Mouse (Mus musculus) forebrain, embryonic 16.5 days (tissue): ENCODE measurements around the gene Gm13275. TPM values are rescaled to one million over a fixed set of nuclear protein-coding genes. Genes with fewer than 3 reads are reported as not detected.
"Not testable (repeated sequence)": the region's sequence is repeated elsewhere in the genome, so short reads cannot be mapped to it uniquely, and the experiment has no call there.

Experiments
- ATAC-seq: fragments of 200-750 bp; cut with Nextera tagmentation; 2 replicates; pipeline ENCODE4 v1.8.0; 2017; ENCODE audit warnings: mild to moderate bottlenecking, moderate library complexity
- H3K27ac ChIP-seq: fragments of 300-500 bp; sonication (generic); 2 replicates; pipeline ENCODE4 v1.5.1; 2014; ENCODE audit warnings: low read length, control low read depth
- H3K27me3 ChIP-seq: fragments of 300-500 bp; sonication (generic); replicated peaks from 2 replicates; pipeline ENCODE4 v1.6.1; 2014; ENCODE audit warnings: low read length; ENCODE audit not compliant: control insufficient read depth, insufficient read depth
- H3K36me3 ChIP-seq: fragments of 300-500 bp; sonication (generic); 2 replicates; pipeline ENCODE4 v1.6.1; 2014; ENCODE audit not compliant: control insufficient read depth, insufficient read depth
- H3K4me1 ChIP-seq: fragments of 300-500 bp; sonication (generic); replicated peaks from 2 replicates; pipeline ENCODE4 v1.6.1; 2014; ENCODE audit warnings: low read length; ENCODE audit not compliant: control insufficient read depth, insufficient read depth
- H3K4me2 ChIP-seq: fragments of 300-500 bp; sonication (generic); 2 replicates; pipeline ENCODE4 v1.6.1; 2014; ENCODE audit warnings: mild to moderate bottlenecking, low read length, control low read depth
- H3K4me3 ChIP-seq: fragments of 300-500 bp; sonication (generic); replicated peaks from 2 replicates; pipeline ENCODE4 v1.5.1; 2014; ENCODE audit warnings: mild to moderate bottlenecking, low read length, control low read depth
- H3K9ac ChIP-seq: fragments of 300-500 bp; sonication (generic); replicated peaks from 2 replicates; pipeline ENCODE4 v1.6.1; 2014; ENCODE audit warnings: low read depth, low read length, control low read depth
- H3K9me3 ChIP-seq: fragments of 300-500 bp; sonication (generic); 2 replicates; pipeline ENCODE4 v1.6.1; 2016; ENCODE audit warnings: low read length; ENCODE audit not compliant: control insufficient read depth
- WGBS: fragments of 180-500 bp; shearing (Covaris S2); extraction: QIAGEN DNeasy Blood & Tissue Kit; methylation state at CpG from one replicate; pipeline ENCODE4 v1.1.7; 2014; 5-methylcytosine and 5-hydroxymethylcytosine counted together
- polyA plus RNA-seq: library from polyadenylated mRNA; unstranded; fragments of >200 nt; fragmentation: Nextera tagmentation; extraction: Ambion mirVana; gene quantifications from 2 replicates; pipeline ENCODE4 v1.2.1, GENCODE M21; 2015

The Gm13275 gene
- polyA plus RNA-seq, 1 experiment from 2014 or later: not detected

GRCm38 (mm10) chr4:88822995-88823394, 28.7 kb downstream of the Gm13275 start:
- no peak for ATAC-seq
- no peaks in the 10 kb centered on the region for H3K9me3 ChIP-seq
- H3K36me3 ChIP-seq: no peaks in the 10 kb centered on the region
- no peak overlapping the region for H3K9ac ChIP-seq
- H3K27ac ChIP-seq: no peak overlapping the region
- H3K4me3 ChIP-seq: no peak overlapping the region
- H3K27me3 ChIP-seq: no peaks in the 10 kb centered on the region
- WGBS: 23% methylated on average over 4 of the region's 4 CpGs
- no peaks in the 10 kb centered on the region for H3K4me1 ChIP-seq
- no peak overlapping the region for H3K4me2 ChIP-seq

GRCm38 (mm10) chr4:88827116-88827515, 32.8 kb downstream of the Gm13275 start, which contains the start of gene Ifna6:
Ifna6 (plus strand) TSS chr4:88827416.
- not testable (repeated sequence) for ATAC-seq, H3K4me1 ChIP-seq

GRCm38 (mm10) chr4:88830523-88830922, 36.2 kb downstream of the Gm13275 start:
- 29% methylated on average over 4 of the region's 4 CpGs for WGBS
- no peaks in the 10 kb centered on the region for H3K36me3 ChIP-seq
- no peak overlapping the region for H3K9ac ChIP-seq
- H3K27ac ChIP-seq: no peak overlapping the region
- no peaks in the 10 kb centered on the region for H3K9me3 ChIP-seq
- H3K27me3 ChIP-seq: no peaks in the 10 kb centered on the region
- H3K4me3 ChIP-seq: no peak overlapping the region
- no peak overlapping the region for H3K4me2 ChIP-seq
- H3K4me1 ChIP-seq: no peaks in the 10 kb centered on the region
- no peak for ATAC-seq

More at GRCm38 (mm10) chr4:88827116-88827515, 32.8 kb downstream of the Gm13275 start, which contains the start of gene Ifna6:
- not testable (repeated sequence) for H3K27me3 ChIP-seq, H3K4me3 ChIP-seq, H3K27ac ChIP-seq, H3K36me3 ChIP-seq, H3K9me3 ChIP-seq, H3K9ac ChIP-seq, H3K4me2 ChIP-seq

- not testable (repeated sequence) for ATAC-seq
Observed at GRCm38 (mm10) chr4:88835225-88835624, 40.9 kb downstream of the Gm13275 start, which contains the start of gene Ifna5. Ifna5 (plus strand) TSS chr4:88835525.

GRCm38 (mm10) chr4:88838828-88839227, 44.5 kb downstream of the Gm13275 start:
- 44% methylated on average over 3 of the region's 3 CpGs for WGBS
- no peaks in the 10 kb centered on the region for H3K27me3 ChIP-seq
- no peak for ATAC-seq

More at GRCm38 (mm10) chr4:88835225-88835624, 40.9 kb downstream of the Gm13275 start, which contains the start of gene Ifna5:
- not testable (repeated sequence) for H3K27ac ChIP-seq, H3K4me1 ChIP-seq, H3K9ac ChIP-seq, H3K36me3 ChIP-seq, H3K4me3 ChIP-seq, H3K9me3 ChIP-seq, H3K27me3 ChIP-seq, H3K4me2 ChIP-seq
- 78% methylated on average over 1 of the region's 1 CpGs for WGBS

GRCm38 (mm10) chr4:88840058-88840457, 45.8 kb downstream of the Gm13275 start:
- 68% methylated on average over 3 of the region's 3 CpGs for WGBS
- H3K36me3 ChIP-seq: no peaks in the 10 kb centered on the region
- no peaks in the 10 kb centered on the region for H3K9me3 ChIP-seq
- no peak overlapping the region for H3K4me3 ChIP-seq
- no peak overlapping the region for H3K9ac ChIP-seq
- no peak for ATAC-seq
- no peak overlapping the region for H3K27ac ChIP-seq
- H3K4me2 ChIP-seq: no peak overlapping the region
- H3K4me1 ChIP-seq: no peaks in the 10 kb centered on the region
- no peaks in the 10 kb centered on the region for H3K27me3 ChIP-seq

More at GRCm38 (mm10) chr4:88838828-88839227, 44.5 kb downstream of the Gm13275 start:
- Histone ChIP-seq H3K4me2 (no peak overlapping the region), H3K9ac (no peak overlapping the region), H3K27ac (no peak overlapping the region), H3K4me1 (no peaks in the 10 kb centered on the region), H3K9me3 (no peaks in the 10 kb centered on the region), H3K4me3 (no peak overlapping the region), H3K36me3 (no peaks in the 10 kb centered on the region)

GRCm38 (mm10) chr4:88841438-88841911, 47.2 kb downstream of the Gm13275 start, which contains the start of gene Ifna4:
Ifna4 (plus strand) TSS chr4:88841861.
- no peaks in the 10 kb centered on the region for H3K9me3 ChIP-seq
- H3K36me3 ChIP-seq: no peaks in the 10 kb centered on the region
- no peak for ATAC-seq
- H3K27me3 ChIP-seq: no peaks in the 10 kb centered on the region
- no peak within 1 kb of the TSS for H3K4me2 ChIP-seq
- H3K9ac ChIP-seq: no peak within 1 kb of the TSS
- no peak within 1 kb of the TSS for H3K4me3 ChIP-seq
- 29% methylated on average over 2 of the region's 2 CpGs for WGBS
- H3K27ac ChIP-seq: no peak within 1 kb of the TSS
- H3K4me1 ChIP-seq: no peaks in the 10 kb centered on the region

Other genes with a start within 250 kb of the Gm13275 start
- gene Ifna15, start 236.2 kb upstream of the Gm13275 start, polyA plus RNA-seq: not detected in 2 replicates
- gene Ifna14, start 222.7 kb upstream of the Gm13275 start, polyA plus RNA-seq: not detected in 2 replicates
- gene Ifna9, start 202.1 kb upstream of the Gm13275 start, polyA plus RNA-seq: not detected in 2 replicates
- not detected in 2 replicates for gene Ifna12, start 191.1 kb upstream of the Gm13275 start, polyA plus RNA-seq
- gene C87499, start 160.1 kb upstream of the Gm13275 start, polyA plus RNA-seq: not detected in 2 replicates
- gene Ifna13, start 150.0 kb upstream of the Gm13275 start, polyA plus RNA-seq: not detected in 2 replicates
- gene Ifna16, start 117.6 kb upstream of the Gm13275 start, polyA plus RNA-seq: not detected in 2 replicates
- gene Ifna2, start 110.6 kb upstream of the Gm13275 start, polyA plus RNA-seq: not detected in 2 replicates
- not detected in 2 replicates for gene Ifnab, start 103.1 kb upstream of the Gm13275 start, polyA plus RNA-seq
- 1.2 and 1.4 TPM in 2 replicates for gene Gm26566, start 72.7 kb upstream of the Gm13275 start, polyA plus RNA-seq
- gene Klhl9, start 72.0 kb upstream of the Gm13275 start, polyA plus RNA-seq: 122 and 135 TPM in 2 replicates
- not detected in 2 replicates for gene Gm13271, start 39.6 kb upstream of the Gm13275 start, polyA plus RNA-seq
- gene Gm13283, start 34.4 kb upstream of the Gm13275 start, polyA plus RNA-seq: 0.16 TPM in 1 of 2 replicates, not detected in the other
- gene Gm13290, start 20.7 kb upstream of the Gm13275 start, polyA plus RNA-seq: 0.46 TPM in 1 of 2 replicates, not detected in the other
- gene Gm13289, start 17.6 kb upstream of the Gm13275 start, polyA plus RNA-seq: not detected in 2 replicates
- gene Gm13272, start 14.6 kb upstream of the Gm13275 start, polyA plus RNA-seq: not detected in 2 replicates
- gene Ifnz, start 12.4 kb upstream of the Gm13275 start, polyA plus RNA-seq: not detected in 2 replicates
- not detected in 2 replicates for gene Gm13276, start 8.8 kb upstream of the Gm13275 start, polyA plus RNA-seq
- not detected in 2 replicates for gene Gm13277, start 5.9 kb upstream of the Gm13275 start, polyA plus RNA-seq
- gene Gm13278, start 2.9 kb upstream of the Gm13275 start, polyA plus RNA-seq: not detected in 2 replicates
- not detected in 2 replicates for gene Gm13279, start 2.9 kb downstream of the Gm13275 start, polyA plus RNA-seq
- gene Gm13285, start 5.2 kb downstream of the Gm13275 start, polyA plus RNA-seq: not detected in 2 replicates
- gene Gm13287, start 8.8 kb downstream of the Gm13275 start, polyA plus RNA-seq: not detected in 2 replicates
- not detected in 2 replicates for gene Gm13288, start 11.0 kb downstream of the Gm13275 start, polyA plus RNA-seq
- not detected in 2 replicates for gene Ifna7, start 21.7 kb downstream of the Gm13275 start, polyA plus RNA-seq
- gene Ifna11, start 25.5 kb downstream of the Gm13275 start, polyA plus RNA-seq: not detected in 2 replicates
- gene Ifna6, start 32.9 kb downstream of the Gm13275 start, polyA plus RNA-seq: not detected in 2 replicates
- gene Ifna5, start 41.0 kb downstream of the Gm13275 start, polyA plus RNA-seq: not detected in 2 replicates
- gene Ifna4, start 47.4 kb downstream of the Gm13275 start, polyA plus RNA-seq: not detected in 2 replicates
- gene Ifna1, start 55.6 kb downstream of the Gm13275 start, polyA plus RNA-seq: not detected in 2 replicates
- gene Ifne, start 85.7 kb downstream of the Gm13275 start, polyA plus RNA-seq: not detected in 2 replicates